Comparison of ENCODE assay signal across 12 mouse cellular contexts in genomic region chr15:27810793-27811488, GRCm38 (mm10).
DNase-seq lines count a peak whose midpoint lies in the region; ATAC-seq and TF ChIP-seq lines count a peak whose summit lies in the region.
"Had no signal": no experiment of that assay in that cellular context is flagged by ENCODE, and none has a peak within 500 bp of the region (broad histone marks: within the 10 kb centered on the region; RNA-seq: fewer than 3 reads in every experiment).

No protein-coding gene starts in this region.

- TF ChIP-seq CTCF in stomach, postnatal 0 days (IDR thresholded peaks at IDR 0.05; ENCODE audit: low read depth): no peak
- TF ChIP-seq CTCF in lung, postnatal 0 days (IDR thresholded peaks at IDR 0.05): no peak

- 85% methylated on average over 12 of the region's 12 CpGs for WGBS in heart, embryonic 11.5 days (ENCODE audit: insufficient replicate concordance)
- WGBS in stomach, embryonic 14.5 days: 64% methylated on average over 12 of the region's 12 CpGs
- WGBS in stomach, postnatal 0 days: 69% methylated on average over 12 of the region's 12 CpGs
- WGBS in limb, embryonic 10.5 days: 50% methylated on average over 12 of the region's 12 CpGs
- 68% methylated on average over 12 of the region's 12 CpGs for WGBS in stomach, embryonic 15.5 days
- 60% methylated on average over 12 of the region's 12 CpGs for WGBS in lung, postnatal 0 days

- no peaks in the 10 kb centered on the region for H3K27me3 ChIP-seq in heart, embryonic 11.5 days (ENCODE audit: control insufficient read depth, insufficient read depth, low read length)
- no peaks in the 10 kb centered on the region for H3K27me3 ChIP-seq in stomach, embryonic 14.5 days (ENCODE audit: control insufficient read depth, insufficient read depth, low read length)
- H3K27me3 ChIP-seq in stomach, postnatal 0 days (ENCODE audit: control insufficient read depth, insufficient read depth, low read length): no peaks in the 10 kb centered on the region
- H3K27me3 ChIP-seq in limb, embryonic 10.5 days (ENCODE audit: low read depth, poor library complexity, severe bottlenecking): no peaks in the 10 kb centered on the region
- H3K27me3 ChIP-seq in stomach, embryonic 15.5 days (replicated peaks): no peaks in the 10 kb centered on the region
- H3K27me3 ChIP-seq in lung, postnatal 0 days (replicated peaks; ENCODE audit: insufficient read depth, low read length): no peaks in the 10 kb centered on the region

- no peaks in the 10 kb centered on the region for H3K9me3 ChIP-seq in heart, embryonic 11.5 days (replicated peaks; ENCODE audit: control insufficient read depth, low read length)
- no peaks in the 10 kb centered on the region for H3K9me3 ChIP-seq in stomach, embryonic 14.5 days (ENCODE audit: control insufficient read depth, low read depth, low read length)
- H3K9me3 ChIP-seq in stomach, postnatal 0 days (ENCODE audit: control insufficient read depth, low read length): no peaks in the 10 kb centered on the region
- no peaks in the 10 kb centered on the region for H3K9me3 ChIP-seq in limb, embryonic 10.5 days (replicated peaks)
- no peaks in the 10 kb centered on the region for H3K9me3 ChIP-seq in stomach, embryonic 15.5 days
- H3K9me3 ChIP-seq in lung, postnatal 0 days (ENCODE audit: low read length): no peaks in the 10 kb centered on the region
- H3K9me3 ChIP-seq: megakaryocyte, embryonic 14.5 days had no signal

- H3K9ac ChIP-seq in heart, embryonic 11.5 days (ENCODE audit: low read depth, low read length): no peak overlapping the region
- no peak overlapping the region for H3K9ac ChIP-seq in stomach, embryonic 14.5 days (replicated peaks; ENCODE audit: low read depth, low read length)
- no peak overlapping the region for H3K9ac ChIP-seq in stomach, postnatal 0 days (ENCODE audit: low read length)
- no peak overlapping the region for H3K9ac ChIP-seq in stomach, embryonic 15.5 days
- no peak overlapping the region for H3K9ac ChIP-seq in lung, postnatal 0 days (replicated peaks; ENCODE audit: low read depth)

- no peak for DNase-seq in heart, postnatal 14 days
- DNase-seq in stomach, postnatal 0 days (ENCODE audit: low spot score): no peak
- DNase-seq in limb, embryonic 10.5 days (ENCODE audit: low spot score): peak; percentile 59
- DNase-seq in right cerebral cortex, postnatal 36 days (ENCODE audit: low spot score in 2 of 2): no peak
- no peak for DNase-seq in lung, postnatal 0 days (ENCODE audit: low spot score)
- DNase-seq: cerebellum, adult 2 months; gastrocnemius, postnatal 36 days; right cerebral cortex, postnatal 4 days had no signal

- intact Hi-C loops in heart, postnatal 14 days (cut with DNase I): no loop called here

- ATAC-seq in heart, embryonic 11.5 days (replicated peaks; ENCODE audit: insufficient number of reproducible peaks, low FRiP score, low TSS enrichment): no peak
- no peak for ATAC-seq in stomach, embryonic 14.5 days (ENCODE audit: insufficient number of reproducible peaks, insufficient read depth, low FRiP score, low read depth)
- no peak for ATAC-seq in stomach, postnatal 0 days (ENCODE audit: low FRiP score, low TSS enrichment)
- ATAC-seq in stomach, embryonic 15.5 days (ENCODE audit: insufficient read depth, low FRiP score, low read depth): no peak
- no peak for ATAC-seq in lung, postnatal 0 days

- no peak overlapping the region for H3K4me3 ChIP-seq in heart, embryonic 11.5 days (ENCODE audit: low read depth, low read length)
- H3K4me3 ChIP-seq in stomach, embryonic 14.5 days (ENCODE audit: low read depth, low read length): no peak overlapping the region
- no peak overlapping the region for H3K4me3 ChIP-seq in stomach, postnatal 0 days (ENCODE audit: low read depth, low read length)
- H3K4me3 ChIP-seq in limb, embryonic 10.5 days: no peak overlapping the region
- H3K4me3 ChIP-seq in stomach, embryonic 15.5 days (replicated peaks): no peak overlapping the region
- H3K4me3 ChIP-seq in lung, postnatal 0 days (ENCODE audit: low read depth, low read length): no peak overlapping the region
- H3K4me3 ChIP-seq: megakaryocyte, embryonic 14.5 days had no signal

- H3K4me1 ChIP-seq in heart, embryonic 11.5 days (ENCODE audit: control insufficient read depth, insufficient read depth, low read length): peaks cover 30% of the 10 kb centered on the region
- peaks cover 42% of the 10 kb centered on the region for H3K4me1 ChIP-seq in stomach, embryonic 14.5 days (ENCODE audit: control insufficient read depth, insufficient read depth, low read length)
- 0 out of 2 replicates have a peak, but pooled peaks cover 3% of the 10 kb centered on the region for H3K4me1 ChIP-seq in stomach, postnatal 0 days (replicated peaks; ENCODE audit: control insufficient read depth, insufficient read depth)
- peaks cover 70% of the 10 kb centered on the region for H3K4me1 ChIP-seq in limb, embryonic 10.5 days
- peaks cover 22% of the 10 kb centered on the region for H3K4me1 ChIP-seq in stomach, embryonic 15.5 days
- peaks cover 12% of the 10 kb centered on the region for H3K4me1 ChIP-seq in lung, postnatal 0 days (ENCODE audit: insufficient read depth, low read depth, low read length)

- peaks cover 12% of the 10 kb centered on the region; the same call in 1 of the 2 replicates for H3K36me3 ChIP-seq in heart, embryonic 11.5 days (ENCODE audit: control insufficient read depth, insufficient read depth, low read length)
- peaks cover 19% of the 10 kb centered on the region for H3K36me3 ChIP-seq in stomach, embryonic 14.5 days (ENCODE audit: control insufficient read depth, insufficient read depth, low read length)
- peaks cover 11% of the 10 kb centered on the region for H3K36me3 ChIP-seq in stomach, postnatal 0 days (ENCODE audit: control insufficient read depth, insufficient read depth, low read length)
- peaks cover 50% of the 10 kb centered on the region for H3K36me3 ChIP-seq in limb, embryonic 10.5 days
- peaks cover 5% of the 10 kb centered on the region; the same call in 1 of the 2 replicates for H3K36me3 ChIP-seq in stomach, embryonic 15.5 days
- H3K36me3 ChIP-seq in lung, postnatal 0 days (ENCODE audit: insufficient read depth, low read length): 0 out of 2 replicates have a peak, but pooled peaks cover 5% of the 10 kb centered on the region

- no peak overlapping the region for H3K4me2 ChIP-seq in heart, embryonic 11.5 days
- H3K4me2 ChIP-seq in stomach, embryonic 14.5 days (replicated peaks; ENCODE audit: low read depth, low read length): no peak overlapping the region
- H3K4me2 ChIP-seq in stomach, postnatal 0 days (replicated peaks; ENCODE audit: low read depth): no peak overlapping the region
- no peak overlapping the region for H3K4me2 ChIP-seq in stomach, embryonic 15.5 days
- H3K4me2 ChIP-seq in lung, postnatal 0 days (replicated peaks; ENCODE audit: low read depth, low read length): no peak overlapping the region

- TF ChIP-seq EP300 in stomach, postnatal 0 days (optimal IDR thresholded peaks at IDR 0.05): no peak
- no peak for TF ChIP-seq EP300 in lung, postnatal 0 days (IDR thresholded peaks at IDR 0.05)

- peak overlapping the region; percentile 60 for H3K27ac ChIP-seq in heart, embryonic 11.5 days (ENCODE audit: low read depth, low read length)
- peak overlapping the region; percentile 63; the same call in 1 of the 2 replicates for H3K27ac ChIP-seq in stomach, embryonic 14.5 days (ENCODE audit: low read length)
- H3K27ac ChIP-seq in stomach, postnatal 0 days (replicated peaks): no peak overlapping the region
- peak overlapping the region; percentile 86 for H3K27ac ChIP-seq in limb, embryonic 10.5 days
- peak overlapping the region; percentile 52 for H3K27ac ChIP-seq in stomach, embryonic 15.5 days
- no peak overlapping the region for H3K27ac ChIP-seq in lung, postnatal 0 days (ENCODE audit: low read length)

Comparison
In these comparisons a context has a peak if more than half of its experiments do, and no peak if none do; other contexts are left out.
1. H3K27ac ChIP-seq: peak in heart, embryonic 11.5 days (single experiment), stomach, embryonic 14.5 days (single experiment), limb, embryonic 10.5 days (single experiment) and stomach, embryonic 15.5 days (single experiment); none in stomach, postnatal 0 days (single experiment) and lung, postnatal 0 days (single experiment).